Mouse (Mus musculus) stomach, embryonic 14.5 days (tissue): ENCODE measurements around the gene Nek3. TPM values are rescaled to one million over a fixed set of nuclear protein-coding genes. Genes with fewer than 3 reads are reported as not detected.

ENCODE experiments used
- ATAC-seq: fragments of 200-750 bp; cut with Nextera tagmentation; 2 replicates; pipeline ENCODE4 v1.8.0; 2017; ENCODE audit warnings: low read depth, moderate TSS enrichment; ENCODE audit not compliant: insufficient number of reproducible peaks, insufficient read depth, low FRiP score
- H3K27ac ChIP-seq: fragments of 300-500 bp; sonication (generic); 2 replicates; pipeline ENCODE4 v1.5.1; 2014; ENCODE audit warnings: mild to moderate bottlenecking, low read length, moderate library complexity, mixed read lengths
- H3K27me3 ChIP-seq: fragments of 300-500 bp; sonication (generic); 2 replicates; pipeline ENCODE4 v1.6.1; 2014; ENCODE audit warnings: low read length, control low read depth, mixed read lengths; ENCODE audit not compliant: control insufficient read depth, insufficient read depth
- H3K36me3 ChIP-seq: fragments of 300-500 bp; sonication (generic); 2 replicates; pipeline ENCODE4 v1.6.1; 2014; ENCODE audit warnings: mild to moderate bottlenecking, control low read depth, low read length, moderate library complexity, mixed read lengths; ENCODE audit not compliant: control insufficient read depth, insufficient read depth
- H3K4me1 ChIP-seq: fragments of 300-500 bp; sonication (generic); 2 replicates; pipeline ENCODE4 v1.6.1; 2014; ENCODE audit warnings: low read length, control low read depth, mixed read lengths; ENCODE audit not compliant: control insufficient read depth, insufficient read depth
- H3K4me2 ChIP-seq: fragments of 300-500 bp; sonication (generic); replicated peaks from 2 replicates; pipeline ENCODE4 v1.6.1; 2014; ENCODE audit warnings: low read depth, low read length, control low read depth
- H3K4me3 ChIP-seq: fragments of 300-500 bp; sonication (generic); 2 replicates; pipeline ENCODE4 v1.5.1; 2014; ENCODE audit warnings: low read depth, low read length, control low read depth
- H3K9ac ChIP-seq: fragments of 300-500 bp; sonication (generic); replicated peaks from 2 replicates; pipeline ENCODE4 v1.6.1; 2014; ENCODE audit warnings: low read depth, mild to moderate bottlenecking, control low read depth, low read length, moderate library complexity, mixed read lengths
- H3K9me3 ChIP-seq: fragments of 300-500 bp; sonication (generic); 2 replicates; pipeline ENCODE4 v1.6.1; 2016; ENCODE audit warnings: low read depth, low read length, control low read depth; ENCODE audit not compliant: control insufficient read depth
- WGBS: fragments of 180-500 bp; shearing (Covaris S2); extraction: QIAGEN DNeasy Blood & Tissue Kit; methylation state at CpG from one replicate; pipeline ENCODE4 v1.1.7; 2014; 5-methylcytosine and 5-hydroxymethylcytosine counted together
- polyA plus RNA-seq: library from polyadenylated mRNA; unstranded; fragments of >200 nt; fragmentation: Nextera tagmentation; extraction: Ambion mirVana; gene quantifications from 2 replicates; pipeline ENCODE4 v1.2.1, GENCODE M21; 2014

The Nek3 gene
- polyA plus RNA-seq, 1 experiment from 2014 or later, result 10.7 TPM

DNA sequence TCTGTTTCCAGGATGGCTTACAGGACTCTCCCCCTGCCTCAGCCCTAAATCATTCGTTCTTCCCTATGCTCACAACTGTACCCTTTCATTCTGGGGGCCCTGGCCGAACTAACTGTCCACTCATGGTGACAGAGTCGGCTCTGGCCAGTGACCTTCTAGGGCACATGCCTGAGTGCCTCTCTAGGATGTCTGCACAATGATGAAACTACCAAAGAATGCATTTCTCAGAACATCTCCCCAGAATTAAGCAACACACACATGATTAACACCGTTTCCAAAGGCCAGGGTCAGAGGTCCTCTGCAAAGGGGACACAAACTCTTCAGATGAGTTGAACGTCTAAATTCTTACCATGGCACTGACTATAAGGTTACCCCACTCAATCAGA, 31.5 kb downstream of the Nek3 start:
- Histone ChIP-seq H3K27me3 (no peaks in the 10 kb centered on the region), H3K4me2 (no peak overlapping the region), H3K27ac (no peak overlapping the region), H3K4me3 (no peak overlapping the region), H3K9me3 (no peaks in the 10 kb centered on the region), H3K9ac (no peak overlapping the region), H3K36me3 (no peaks in the 10 kb centered on the region; the same call in 1 of the 2 replicates), H3K4me1 (no peaks in the 10 kb centered on the region)
- 72% methylated on average over 5 of the region's 5 CpGs for WGBS
- no peak for ATAC-seq

DNA sequence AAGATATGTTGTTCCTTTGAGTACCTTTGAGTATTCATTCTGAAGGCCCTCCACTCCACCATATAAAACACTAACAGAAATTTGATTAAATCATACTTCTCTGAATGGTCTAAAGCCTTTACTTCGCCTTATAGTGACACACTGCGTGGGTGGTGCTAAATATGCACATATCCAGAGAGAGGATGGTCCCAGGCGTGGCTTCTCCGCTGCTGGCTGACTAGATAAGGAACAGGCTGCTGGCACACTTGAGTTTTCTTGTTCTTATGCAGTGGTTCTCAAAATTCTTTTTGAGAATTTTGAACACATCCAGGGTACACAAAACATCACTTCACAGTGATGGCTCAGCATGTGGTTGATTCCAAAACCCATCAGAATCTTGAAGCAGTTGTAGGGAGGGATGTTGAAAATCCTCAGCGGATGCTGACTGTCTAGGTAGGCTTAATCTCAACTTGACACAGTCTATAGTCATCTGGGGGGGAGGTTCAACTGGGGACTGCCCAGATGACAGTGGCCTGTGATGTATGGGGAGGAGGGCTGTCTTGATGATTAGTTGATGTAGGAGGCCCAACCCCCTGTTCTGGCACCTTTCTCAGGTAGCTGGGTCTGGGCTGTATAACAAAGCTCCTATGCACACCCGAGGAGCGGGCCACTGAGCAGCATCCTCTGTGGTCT, 32.0 kb downstream of the Nek3 start:
- no peaks in the 10 kb centered on the region for H3K27me3 ChIP-seq
- no peak overlapping the region for H3K4me3 ChIP-seq
- H3K4me1 ChIP-seq, result no peaks in the 10 kb centered on the region
- H3K9me3 ChIP-seq, result no peaks in the 10 kb centered on the region
- peak; percentile 71; the same call in 1 of the 2 replicates for ATAC-seq
- peaks cover 2% of the 10 kb centered on the region; the same call in 1 of the 2 replicates for H3K36me3 ChIP-seq
- no peak overlapping the region for H3K27ac ChIP-seq
- no peak overlapping the region for H3K4me2 ChIP-seq
- WGBS, result 88% methylated on average over 7 of the region's 7 CpGs
- H3K9ac ChIP-seq, result no peak overlapping the region

DNA sequence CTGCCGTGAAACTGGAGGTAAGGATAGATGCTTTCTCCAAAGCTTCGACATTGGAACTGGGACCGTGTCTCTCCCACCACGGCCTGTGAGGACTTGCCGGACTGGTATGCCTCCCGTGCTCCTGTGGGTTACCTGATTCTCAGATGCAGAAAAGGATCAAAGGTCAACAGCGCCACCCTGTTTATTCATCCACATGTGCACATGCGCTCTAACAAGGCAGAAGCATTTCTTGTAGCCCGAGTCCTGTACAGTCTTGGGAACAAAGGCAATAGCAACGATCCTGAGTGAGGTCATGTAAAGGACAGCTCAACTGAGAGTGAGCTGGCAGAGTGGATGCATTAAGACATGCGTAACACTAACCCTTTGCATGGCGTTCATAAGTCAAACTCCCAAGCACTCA, 34.2 kb downstream of the Nek3 start:
- no peaks in the 10 kb centered on the region for H3K9me3 ChIP-seq
- H3K4me1 ChIP-seq, result no peaks in the 10 kb centered on the region
- no peak overlapping the region for H3K27ac ChIP-seq
- no peak overlapping the region for H3K9ac ChIP-seq
- 52% methylated on average over 12 of the region's 12 CpGs for WGBS
- ATAC-seq, result peak; percentile 68; the same call in 1 of the 2 replicates
- H3K36me3 ChIP-seq, result peaks cover 5% of the 10 kb centered on the region; the same call in 1 of the 2 replicates
- no peak overlapping the region for H3K4me3 ChIP-seq
- no peaks in the 10 kb centered on the region for H3K27me3 ChIP-seq
- H3K4me2 ChIP-seq, result no peak overlapping the region

DNA sequence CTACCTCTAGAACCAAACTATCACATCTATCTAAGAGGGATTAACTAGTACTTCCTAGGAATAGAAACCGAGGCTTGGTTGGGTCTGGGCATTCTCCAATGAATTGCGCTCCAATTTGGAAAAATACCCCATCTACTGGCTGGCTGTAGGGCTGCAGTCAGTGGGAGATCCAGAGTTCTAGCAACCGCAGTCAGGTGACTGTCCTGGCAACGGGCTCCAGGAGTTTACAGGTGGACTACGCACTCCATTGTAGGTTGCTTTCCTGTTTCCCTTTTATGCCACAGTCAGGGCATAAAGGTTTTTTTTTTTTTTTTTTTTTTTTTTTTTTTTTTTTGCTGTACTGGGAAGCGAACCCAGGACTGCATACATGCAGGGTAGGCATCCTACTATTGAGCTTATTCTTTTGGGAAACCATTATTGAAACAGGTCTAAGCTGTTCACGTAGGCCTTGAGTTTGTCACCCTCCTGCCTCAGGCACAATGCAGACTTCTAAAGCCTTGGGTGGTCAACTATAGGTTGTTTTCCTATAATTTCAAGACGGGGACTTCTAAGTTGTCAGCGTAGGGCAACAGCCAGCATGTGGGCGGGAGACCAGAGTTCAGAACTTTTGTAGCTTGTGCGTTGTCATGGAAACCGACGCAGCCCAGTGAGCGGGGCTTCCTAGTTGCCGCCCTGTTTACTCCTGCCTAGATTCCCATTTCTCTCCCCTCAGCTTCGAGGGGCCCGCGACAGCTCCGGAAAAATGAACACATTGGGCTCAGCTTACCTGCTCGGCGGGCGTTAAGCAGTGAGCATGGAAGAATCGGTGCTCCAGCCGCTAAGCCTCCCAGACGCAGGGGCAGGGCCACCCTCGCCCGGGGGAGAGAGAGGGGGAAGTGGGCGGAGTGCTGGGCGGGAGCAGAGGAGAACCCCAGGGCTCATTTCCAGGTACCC, 41.7 kb downstream of the Nek3 start, which contains the start of gene Nek5:
Nek5 (minus strand) TSS at position 834 of the 933 bp plus-strand sequence.
- peak within 1 kb of the TSS; percentile 34 for H3K4me3 ChIP-seq
- peak; percentile 80; the same call in 1 of the 2 replicates for ATAC-seq
- H3K36me3 ChIP-seq, result peaks cover 5% of the 10 kb centered on the region; the same call in 1 of the 2 replicates
- H3K27me3 ChIP-seq, result no peaks in the 10 kb centered on the region
- no peak within 1 kb of the TSS for H3K9ac ChIP-seq
- H3K27ac ChIP-seq, result no peak within 1 kb of the TSS
- H3K4me2 ChIP-seq, result peak within 1 kb of the TSS; percentile 58
- 2% methylated on average over 29 of the region's 29 CpGs for WGBS
- H3K9me3 ChIP-seq, result no peaks in the 10 kb centered on the region
- H3K4me1 ChIP-seq, result no peaks in the 10 kb centered on the region

DNA sequence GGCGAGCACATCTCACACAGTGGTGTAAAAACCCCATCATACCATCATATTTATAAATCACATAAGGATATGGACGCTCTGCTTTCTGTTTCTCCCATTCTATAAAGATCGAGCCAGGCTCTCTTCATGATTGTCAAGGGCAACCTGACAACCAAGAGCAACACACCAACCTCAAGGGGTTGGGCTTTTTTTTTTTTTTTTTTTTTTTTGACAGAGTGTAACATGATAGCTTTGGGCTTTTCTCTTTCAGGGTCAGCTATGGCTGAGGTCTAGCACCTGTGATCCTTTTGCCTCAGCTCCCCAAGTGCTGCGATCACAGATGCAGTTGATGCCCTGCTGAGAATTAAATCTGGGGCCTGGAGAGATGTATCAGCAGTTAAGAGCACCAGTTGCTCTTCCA, 59.2 kb downstream of the Nek3 start:
- Histone ChIP-seq H3K4me3 (no peak overlapping the region), H3K27ac (no peak overlapping the region), H3K4me2 (no peak overlapping the region), H3K9me3 (no peaks in the 10 kb centered on the region), H3K27me3 (no peaks in the 10 kb centered on the region), H3K36me3 (no peaks in the 10 kb centered on the region), H3K9ac (no peak overlapping the region), H3K4me1 (no peaks in the 10 kb centered on the region)
- 69% methylated on average over 4 of the region's 4 CpGs for WGBS
- ATAC-seq, result no peak

DNA sequence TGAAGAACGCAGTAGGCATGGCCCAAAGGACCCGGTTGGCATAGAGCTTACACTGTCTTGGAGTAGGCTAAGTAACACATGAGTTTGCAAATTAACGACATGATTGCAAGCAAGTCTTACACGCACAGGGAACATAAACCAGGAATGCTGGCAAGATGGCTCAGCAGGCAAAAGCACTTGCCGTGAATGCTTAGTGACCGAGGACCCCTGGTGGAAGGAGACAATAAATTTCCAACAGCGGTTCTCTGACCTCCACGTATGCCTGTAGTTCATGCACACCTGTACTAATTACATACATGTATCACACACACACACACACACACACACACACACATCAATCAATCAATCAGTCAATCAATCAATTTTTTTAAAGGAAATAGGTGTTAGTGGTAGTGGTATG, 74.7 kb downstream of the Nek3 start:
- H3K9me3 ChIP-seq, result no peaks in the 10 kb centered on the region
- ATAC-seq, result no peak
- 51% methylated on average over 8 of the region's 8 CpGs for WGBS
- no peak overlapping the region for H3K27ac ChIP-seq
- no peak overlapping the region for H3K4me3 ChIP-seq
- H3K36me3 ChIP-seq, result no peaks in the 10 kb centered on the region
- no peaks in the 10 kb centered on the region for H3K4me1 ChIP-seq
- no peak overlapping the region for H3K9ac ChIP-seq
- H3K27me3 ChIP-seq, result no peaks in the 10 kb centered on the region
- H3K4me2 ChIP-seq, result no peak overlapping the region

DNA sequence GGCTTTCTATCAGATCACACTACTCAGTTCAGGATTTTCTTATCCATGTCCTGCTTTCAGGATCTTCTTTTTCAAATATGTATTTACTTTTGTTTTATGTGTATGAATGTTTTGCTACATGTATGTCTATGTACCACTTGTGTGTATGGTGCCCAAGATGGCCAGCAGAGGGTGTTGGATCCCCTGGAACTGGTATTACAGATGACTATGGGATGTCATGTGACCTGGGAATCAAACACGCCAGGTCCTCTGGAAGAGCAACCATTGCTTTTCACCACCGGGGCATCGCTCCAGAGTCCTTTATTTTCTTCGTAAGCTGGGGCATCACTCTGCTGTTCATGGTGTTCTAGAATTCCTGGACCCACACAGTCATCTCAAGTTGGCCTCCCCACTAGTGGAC, 77.0 kb downstream of the Nek3 start:
- no peak for ATAC-seq

DNA sequence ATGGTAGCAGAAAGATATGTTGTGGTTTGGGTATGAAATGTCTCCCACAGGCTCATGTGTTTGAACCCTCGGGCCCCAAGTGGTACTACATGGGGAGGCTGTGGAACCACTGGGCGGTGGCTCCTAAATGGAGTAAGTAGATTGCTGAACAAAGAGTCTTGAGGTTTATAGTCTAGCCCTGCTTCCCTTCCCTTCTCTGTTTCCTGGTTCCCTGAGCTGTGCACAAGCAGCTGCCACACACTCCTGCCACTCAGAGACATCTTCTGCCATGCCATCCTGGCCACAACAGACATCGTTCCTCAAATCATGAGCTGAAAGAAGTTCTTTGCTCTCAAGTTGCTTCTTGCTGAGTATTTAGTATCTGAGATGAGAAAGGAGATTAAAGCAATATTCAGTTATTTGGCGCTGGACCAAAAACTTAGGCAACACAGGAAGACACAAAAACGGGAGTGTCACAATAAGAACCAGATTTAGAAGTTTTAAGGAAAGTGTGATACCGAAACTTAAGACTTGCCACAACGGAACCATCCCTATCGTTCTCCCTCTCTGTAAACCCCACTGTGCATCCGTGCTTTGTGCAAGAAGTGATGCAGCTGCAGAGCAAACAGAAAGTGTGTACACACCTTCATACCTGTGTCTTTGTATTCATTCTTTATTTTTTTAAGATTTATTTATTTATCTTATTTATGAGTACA, 86.8 kb downstream of the Nek3 start:
- WGBS, result 84% methylated on average over 9 of the region's 9 CpGs
- Histone ChIP-seq H3K27me3 (no peaks in the 10 kb centered on the region), H3K9me3 (no peaks in the 10 kb centered on the region), H3K4me3 (no peak overlapping the region), H3K4me2 (no peak overlapping the region), H3K27ac (no peak overlapping the region), H3K9ac (no peak overlapping the region), H3K36me3 (no peaks in the 10 kb centered on the region), H3K4me1 (no peaks in the 10 kb centered on the region)
- ATAC-seq, result no peak

More for the DNA sequence above, 77.0 kb downstream of the Nek3 start:
- Histone ChIP-seq H3K9me3 (no peaks in the 10 kb centered on the region), H3K27ac (no peak overlapping the region), H3K4me3 (no peak overlapping the region), H3K36me3 (no peaks in the 10 kb centered on the region), H3K4me2 (no peak overlapping the region), H3K4me1 (no peaks in the 10 kb centered on the region), H3K27me3 (no peaks in the 10 kb centered on the region), H3K9ac (no peak overlapping the region)
- 97% methylated on average over 4 of the region's 4 CpGs for WGBS
